Mouse (Mus musculus) limb, embryonic 12.5 days (tissue): ENCODE measurements around the gene Atp1a1. TPM values are rescaled to one million over a fixed set of nuclear protein-coding genes. Genes with fewer than 3 reads are reported as not detected.

Experiments used
- ATAC-seq: fragments of 200-750 bp; cut with Nextera tagmentation; 2 replicates; pipeline ENCODE4 v1.8.0; 2017; ENCODE audit warnings: low read depth, moderate TSS enrichment; ENCODE audit not compliant: insufficient number of reproducible peaks, insufficient read depth, low FRiP score, low TSS enrichment
- H3K27ac ChIP-seq: fragments of 300-500 bp; sonication (generic); 2 replicates; pipeline ENCODE4 v1.5.1; 2016; ENCODE audit warnings: mild to moderate bottlenecking, moderate library complexity
- H3K27me3 ChIP-seq: fragments of 300-500 bp; sonication (generic); 2 replicates; pipeline ENCODE4 v1.6.1; 2016; ENCODE audit warnings: mild to moderate bottlenecking, moderate library complexity
- H3K36me3 ChIP-seq: fragments of 300-500 bp; sonication (generic); 2 replicates; pipeline ENCODE4 v1.6.1; 2016; ENCODE audit warnings: mild to moderate bottlenecking, moderate library complexity
- H3K4me1 ChIP-seq: fragments of 300-500 bp; sonication (generic); replicated peaks from 2 replicates; pipeline ENCODE4 v1.6.1; 2016
- H3K4me2 ChIP-seq: fragments of 300-500 bp; sonication (generic); 2 replicates; pipeline ENCODE4 v1.6.1; 2016; ENCODE audit warnings: mild to moderate bottlenecking, moderate library complexity
- H3K4me3 ChIP-seq: fragments of 300-500 bp; sonication (generic); replicated peaks from 2 replicates; pipeline ENCODE4 v1.5.1; 2016; ENCODE audit warnings: mild to moderate bottlenecking
- H3K9ac ChIP-seq: fragments of 300-500 bp; sonication (generic); replicated peaks from 2 replicates; pipeline ENCODE4 v1.6.1; 2016; ENCODE audit warnings: mild to moderate bottlenecking, moderate library complexity
- H3K9me3 ChIP-seq: fragments of 300-500 bp; sonication (generic); 2 replicates; pipeline ENCODE4 v1.6.1; 2016; ENCODE audit warnings: mild to moderate bottlenecking, moderate library complexity
- WGBS: fragments of 180-500 bp; shearing (Covaris S2); methylation state at CpG from one replicate; pipeline ENCODE4 v1.1.7; 2016; 5-methylcytosine and 5-hydroxymethylcytosine counted together
- polyA plus RNA-seq: library from polyadenylated mRNA; unstranded; fragments of >200 nt; fragmentation: Nextera tagmentation; extraction: Ambion mirVana; gene quantifications from 2 replicates; pipeline ENCODE4 v1.2.1, GENCODE M21; 2016

Atp1a1 gene
- polyA plus RNA-seq, 1 experiment from 2014 or later: 67.6 TPM

DNA sequence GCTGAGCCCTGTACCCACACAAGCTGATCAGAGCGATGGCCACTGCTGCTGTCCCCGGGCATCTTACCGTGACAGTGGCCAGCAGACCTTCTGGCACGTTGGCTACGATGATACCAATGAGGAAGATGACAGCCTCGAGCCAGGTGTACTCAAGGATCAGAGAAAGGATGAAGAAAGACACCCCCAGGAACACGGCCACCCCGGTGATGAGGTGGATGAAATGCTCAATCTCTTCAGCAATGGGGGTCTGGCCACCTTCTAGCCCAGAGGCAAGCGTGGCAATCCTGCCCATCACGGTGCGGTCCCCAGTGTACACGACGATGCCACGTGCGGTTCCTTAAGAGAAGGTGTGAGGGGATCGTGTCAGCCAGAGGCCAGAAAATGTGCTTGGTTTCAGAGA lies 14.1 kb downstream of the Atp1a1 start:
- no peak overlapping the region for H3K9ac ChIP-seq
- no peak overlapping the region for H3K4me3 ChIP-seq
- 95% methylated on average over 16 of the region's 16 CpGs for WGBS
- no peaks in the 10 kb centered on the region for H3K27me3 ChIP-seq
- H3K4me2 ChIP-seq: no peak overlapping the region
- peaks cover 93% of the 10 kb centered on the region for H3K36me3 ChIP-seq
- no peak overlapping the region for H3K27ac ChIP-seq
- H3K9me3 ChIP-seq: no peaks in the 10 kb centered on the region
- peaks cover 35% of the 10 kb centered on the region for H3K4me1 ChIP-seq
- ATAC-seq: no peak

DNA sequence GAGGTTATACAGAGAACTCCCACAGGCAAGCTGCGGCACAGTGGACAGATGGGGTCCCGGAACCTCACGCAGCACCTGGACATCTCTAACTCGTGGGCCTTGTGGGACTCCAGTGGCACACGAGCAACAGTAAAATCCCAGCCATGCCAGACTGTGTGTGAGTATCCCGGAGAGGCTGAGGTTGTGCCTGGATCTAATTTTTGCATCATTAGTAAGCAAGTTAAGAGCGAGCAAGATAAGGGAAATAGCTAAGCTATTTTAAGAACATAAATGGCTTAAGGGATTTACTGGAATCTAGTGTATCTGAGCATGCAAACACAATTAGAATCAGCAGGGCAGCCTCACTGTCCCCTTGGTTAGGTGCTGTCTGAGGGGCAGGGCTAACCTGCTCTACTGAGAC lies 16.2 kb downstream of the Atp1a1 start:
- Histone ChIP-seq H3K4me2 (no peak overlapping the region), H3K27ac (no peak overlapping the region), H3K4me3 (no peak overlapping the region), H3K9ac (no peak overlapping the region), H3K36me3 (peaks cover 94% of the 10 kb centered on the region), H3K9me3 (no peaks in the 10 kb centered on the region), H3K27me3 (no peaks in the 10 kb centered on the region), H3K4me1 (peaks cover 14% of the 10 kb centered on the region)
- no peak for ATAC-seq
- WGBS: 85% methylated on average over 7 of the region's 7 CpGs

DNA sequence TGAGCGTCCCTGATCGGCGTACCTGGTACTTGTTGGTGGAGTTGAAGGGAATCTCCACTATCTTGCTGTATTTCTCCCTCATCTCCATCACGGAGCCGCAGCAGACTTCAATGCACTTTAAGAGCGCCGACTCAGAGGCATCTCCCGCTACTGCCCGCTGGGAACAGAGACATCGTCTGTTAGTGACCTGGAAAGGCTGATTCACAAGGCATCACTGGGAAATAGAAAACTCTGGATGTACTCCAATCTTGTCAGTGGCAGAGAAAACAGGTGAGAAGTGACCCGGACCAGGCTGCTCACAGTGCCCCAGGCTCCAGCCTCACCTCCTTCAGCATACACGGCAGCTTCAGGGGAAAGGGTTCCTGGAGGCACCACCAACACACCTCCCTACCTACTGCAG lies 17.7 kb downstream of the Atp1a1 start:
- WGBS: 94% methylated on average over 12 of the region's 12 CpGs
- H3K36me3 ChIP-seq: peaks cover 100% of the 10 kb centered on the region
- no peak overlapping the region for H3K4me3 ChIP-seq
- H3K4me1 ChIP-seq: no peaks in the 10 kb centered on the region; the same call in 1 of the 2 replicates
- no peaks in the 10 kb centered on the region for H3K9me3 ChIP-seq
- no peak overlapping the region for H3K4me2 ChIP-seq
- no peak overlapping the region for H3K27ac ChIP-seq
- ATAC-seq: no peak
- H3K27me3 ChIP-seq: no peaks in the 10 kb centered on the region
- H3K9ac ChIP-seq: no peak overlapping the region

DNA sequence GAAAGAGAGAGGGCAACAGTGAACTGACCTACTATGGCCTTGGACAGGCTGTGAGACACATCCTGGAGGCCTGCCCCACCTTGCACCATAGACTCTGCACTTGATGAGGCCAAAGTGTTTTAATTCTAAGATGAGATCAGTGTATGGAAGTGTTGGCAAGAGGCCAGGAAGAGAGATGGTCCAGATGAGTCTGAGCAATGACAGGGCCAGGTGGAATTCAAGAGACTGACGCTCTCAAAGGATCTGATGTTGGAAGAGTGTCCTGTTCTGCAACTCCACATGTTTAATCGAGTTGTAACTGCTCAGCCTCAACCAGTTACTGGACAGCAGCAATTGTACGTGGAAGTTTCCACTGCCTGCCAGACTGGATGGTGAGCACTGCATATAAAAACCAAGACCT lies 26.4 kb downstream of the Atp1a1 start:
- peaks cover 27% of the 10 kb centered on the region for H3K4me1 ChIP-seq
- no peak for ATAC-seq
- no peak overlapping the region for H3K9ac ChIP-seq
- WGBS: 93% methylated on average over 3 of the region's 3 CpGs
- no peaks in the 10 kb centered on the region for H3K9me3 ChIP-seq
- H3K27ac ChIP-seq: no peak overlapping the region
- no peaks in the 10 kb centered on the region for H3K27me3 ChIP-seq
- no peak overlapping the region for H3K4me3 ChIP-seq
- no peak overlapping the region for H3K4me2 ChIP-seq
- H3K36me3 ChIP-seq: peaks cover 87% of the 10 kb centered on the region

DNA sequence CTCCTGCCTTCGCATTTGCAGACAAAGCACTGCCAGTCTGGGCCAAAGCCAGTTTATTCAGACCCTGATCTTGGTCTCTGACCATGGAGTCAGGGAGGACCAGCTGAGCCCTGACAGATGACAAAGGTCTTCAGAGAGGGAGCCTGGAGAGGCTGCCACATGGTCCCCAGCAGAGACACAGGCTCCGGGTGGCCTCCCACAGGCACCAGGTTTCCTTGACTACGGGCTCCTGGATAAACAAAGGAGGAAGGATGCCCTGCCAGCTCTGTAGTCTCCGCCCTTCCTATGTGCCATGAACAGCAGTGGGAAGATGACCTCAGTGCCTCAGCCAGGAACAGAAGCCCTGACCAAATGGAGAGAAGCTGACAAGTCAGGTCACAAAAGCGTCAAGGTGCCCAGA lies 27.1 kb downstream of the Atp1a1 start:
- Histone ChIP-seq H3K27ac (no peak overlapping the region), H3K9ac (no peak overlapping the region), H3K9me3 (no peaks in the 10 kb centered on the region), H3K36me3 (peaks cover 80% of the 10 kb centered on the region), H3K4me1 (peaks cover 34% of the 10 kb centered on the region), H3K4me3 (no peak overlapping the region), H3K4me2 (no peak overlapping the region), H3K27me3 (no peaks in the 10 kb centered on the region)
- no peak for ATAC-seq
- WGBS: 65% methylated on average over 5 of the region's 5 CpGs

DNA sequence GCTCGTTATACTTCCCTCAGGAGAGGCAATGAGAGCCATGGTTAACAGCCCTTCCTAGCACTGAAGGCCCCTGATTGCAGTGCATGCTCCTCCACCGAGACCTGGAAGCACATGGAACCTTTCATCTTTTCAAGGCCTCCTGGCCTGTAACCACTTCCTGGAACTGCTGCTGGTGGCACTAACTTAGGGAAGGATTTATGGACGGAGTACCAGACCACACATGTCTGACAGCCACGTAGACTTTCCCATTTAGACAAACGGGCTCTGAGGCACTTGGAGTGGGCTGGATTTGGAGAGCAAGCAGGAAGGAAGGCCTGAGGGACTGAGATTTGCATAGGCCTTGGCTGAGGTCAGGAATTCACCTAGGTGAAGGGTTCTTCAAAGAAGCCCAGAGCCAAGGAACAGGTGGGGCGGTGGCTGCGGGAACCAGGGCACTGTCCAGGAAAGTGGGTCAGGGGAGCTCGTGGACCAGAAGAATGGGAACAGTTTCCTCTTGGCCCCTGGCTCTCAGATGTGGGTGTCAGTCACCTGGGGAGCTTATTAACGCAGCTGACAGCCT lies 28.9 kb downstream of the Atp1a1 start:
- no peak for ATAC-seq
- Histone ChIP-seq H3K27ac (no peak overlapping the region), H3K36me3 (peaks cover 63% of the 10 kb centered on the region), H3K4me1 (peaks cover 52% of the 10 kb centered on the region), H3K27me3 (no peaks in the 10 kb centered on the region), H3K4me3 (no peak overlapping the region), H3K4me2 (no peak overlapping the region), H3K9me3 (0 out of 2 replicates have a peak, but pooled peaks cover 1% of the 10 kb centered on the region), H3K9ac (no peak overlapping the region)
- 48% methylated on average over 9 of the region's 9 CpGs for WGBS

DNA sequence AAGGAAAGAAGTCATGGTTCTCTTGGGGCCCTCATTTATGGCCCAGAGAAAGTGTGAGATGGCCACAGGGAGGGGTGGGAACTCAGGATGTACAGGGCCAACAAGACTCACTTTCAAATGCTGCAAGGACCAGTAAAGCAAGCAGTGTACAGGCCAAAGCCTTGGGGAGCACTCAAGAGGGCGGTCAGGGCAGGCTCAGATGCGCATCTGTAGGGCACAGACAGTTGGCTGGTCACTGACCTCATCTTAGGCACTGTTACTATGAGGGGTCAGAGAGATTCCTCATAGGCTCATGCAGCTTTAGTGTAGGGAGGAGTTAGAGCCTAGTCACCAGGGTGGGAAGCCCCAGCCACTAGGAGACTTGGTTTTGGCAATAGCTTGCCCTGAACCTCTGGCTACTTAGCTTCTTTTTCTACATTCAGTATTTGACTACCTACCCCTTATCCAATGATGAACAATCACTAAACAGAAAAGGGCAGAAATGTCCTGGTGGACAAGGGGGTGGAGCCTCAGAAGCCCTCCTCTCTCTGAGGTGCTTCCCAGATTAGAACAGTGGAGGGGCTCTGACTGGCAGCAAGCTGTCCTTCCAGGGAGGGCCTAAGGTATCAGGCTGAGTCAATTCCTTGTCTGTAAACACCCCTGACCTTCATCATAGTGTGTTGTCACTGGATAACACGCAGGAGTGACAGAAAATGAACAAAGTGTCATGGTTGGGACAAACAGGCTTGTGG lies 29.9 kb downstream of the Atp1a1 start:
- H3K4me1 ChIP-seq: peaks cover 52% of the 10 kb centered on the region
- H3K36me3 ChIP-seq: peaks cover 53% of the 10 kb centered on the region
- no peak overlapping the region for H3K4me3 ChIP-seq
- no peak overlapping the region for H3K9ac ChIP-seq
- no peaks in the 10 kb centered on the region for H3K27me3 ChIP-seq
- no peak for ATAC-seq
- WGBS: 86% methylated on average over 3 of the region's 3 CpGs
- H3K4me2 ChIP-seq: no peak overlapping the region
- H3K27ac ChIP-seq: peak overlapping the region; percentile 29; the same call in 1 of the 2 replicates
- H3K9me3 ChIP-seq: 0 out of 2 replicates have a peak, but pooled peaks cover 11% of the 10 kb centered on the region

DNA sequence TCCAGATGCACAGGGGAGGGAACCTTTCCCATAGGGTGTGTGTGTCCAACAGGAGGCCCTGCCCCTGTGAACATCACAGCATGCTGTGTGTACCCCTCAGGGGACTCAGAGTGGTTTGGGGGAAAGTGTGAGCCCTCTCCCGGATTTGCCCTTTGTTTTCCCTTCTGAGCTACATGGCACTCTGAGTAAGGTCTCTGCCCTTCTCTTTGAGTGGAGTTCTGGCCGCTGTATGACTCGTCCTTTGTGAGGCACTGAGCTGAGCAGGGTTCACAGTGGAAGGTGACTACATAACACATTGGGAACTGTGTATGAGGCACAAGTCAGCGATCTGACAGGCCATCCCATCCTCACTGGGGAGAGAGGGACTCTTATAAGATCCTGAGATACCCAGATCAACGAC lies 31.5 kb downstream of the Atp1a1 start:
- Histone ChIP-seq H3K4me3 (no peak overlapping the region), H3K4me2 (no peak overlapping the region), H3K36me3 (peaks cover 36% of the 10 kb centered on the region), H3K4me1 (peaks cover 52% of the 10 kb centered on the region), H3K27me3 (no peaks in the 10 kb centered on the region), H3K9ac (peak overlapping the region; percentile 32; the same call in 1 of the 2 replicates), H3K9me3 (0 out of 2 replicates have a peak, but pooled peaks cover 11% of the 10 kb centered on the region), H3K27ac (peak overlapping the region; percentile 77)
- ATAC-seq: no peak
- WGBS: 74% methylated on average over 5 of the region's 5 CpGs

DNA sequence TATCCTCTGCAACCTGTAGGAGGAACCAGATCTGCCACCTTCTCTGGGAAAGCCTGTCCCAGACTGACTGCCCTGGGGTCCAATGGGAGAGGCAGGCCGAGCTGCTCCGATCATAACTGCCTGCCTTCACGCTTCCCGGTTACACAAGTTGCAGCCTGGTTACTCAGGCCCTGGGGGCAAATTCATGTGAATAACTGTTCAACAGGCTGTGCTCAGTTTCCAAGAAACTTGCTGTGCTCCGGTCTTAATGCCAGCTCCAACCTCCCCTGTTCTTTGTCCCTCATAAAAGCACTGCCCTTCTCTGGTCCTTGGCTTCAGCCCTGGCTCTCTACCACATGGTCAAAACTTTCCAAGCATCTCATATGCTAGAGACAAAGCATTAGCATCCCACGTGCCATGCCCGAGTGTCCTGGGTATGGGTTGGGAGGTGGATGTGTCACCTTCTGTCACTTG lies 32.3 kb downstream of the Atp1a1 start:
- Histone ChIP-seq H3K4me1 (peaks cover 47% of the 10 kb centered on the region), H3K27ac (peak overlapping the region; percentile 77), H3K36me3 (peaks cover 29% of the 10 kb centered on the region), H3K4me3 (no peak overlapping the region), H3K9ac (no peak overlapping the region), H3K27me3 (no peaks in the 10 kb centered on the region), H3K4me2 (no peak overlapping the region), H3K9me3 (0 out of 2 replicates have a peak, but pooled peaks cover 11% of the 10 kb centered on the region)
- WGBS: 46% methylated on average over 7 of the region's 7 CpGs
- ATAC-seq: peak; percentile 49; the same call in 1 of the 2 replicates

DNA sequence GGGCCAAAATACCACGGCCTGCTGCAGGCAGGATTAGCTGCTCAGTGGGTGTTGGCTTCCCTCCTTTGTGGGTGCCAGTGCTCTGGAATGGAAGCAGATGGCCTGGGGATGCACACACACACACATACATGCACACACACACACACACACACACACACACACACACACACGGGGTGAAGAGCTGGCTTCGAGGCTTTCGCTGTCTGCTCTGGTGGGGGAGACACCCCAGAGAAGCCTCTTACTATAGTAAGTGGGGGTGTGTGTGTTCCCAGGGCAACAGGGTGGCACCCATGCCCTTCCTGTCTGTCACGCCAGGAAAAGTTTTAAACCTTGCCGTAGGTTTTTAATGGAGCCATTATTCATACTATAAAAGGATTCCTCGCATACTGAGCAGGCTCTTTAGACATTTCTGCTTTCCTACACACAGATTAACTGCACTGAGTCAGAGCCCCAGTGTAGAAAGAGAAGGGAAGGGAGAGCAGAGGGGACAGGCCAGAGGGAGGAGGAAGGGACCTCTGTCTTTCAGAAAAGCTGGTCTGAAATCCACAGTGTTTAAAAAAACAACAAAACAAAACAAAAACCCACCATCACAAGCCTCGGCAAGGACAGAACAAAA lies 32.9 kb downstream of the Atp1a1 start:
- peaks cover 23% of the 10 kb centered on the region for H3K36me3 ChIP-seq
- H3K27me3 ChIP-seq: no peaks in the 10 kb centered on the region
- H3K9ac ChIP-seq: no peak overlapping the region
- H3K9me3 ChIP-seq: 0 out of 2 replicates have a peak, but pooled peaks cover 11% of the 10 kb centered on the region
- no peak overlapping the region for H3K4me2 ChIP-seq
- 60% methylated on average over 8 of the region's 8 CpGs for WGBS
- peak overlapping the region; percentile 77 for H3K27ac ChIP-seq
- ATAC-seq: no peak
- H3K4me1 ChIP-seq: peaks cover 47% of the 10 kb centered on the region
- H3K4me3 ChIP-seq: no peak overlapping the region

DNA sequence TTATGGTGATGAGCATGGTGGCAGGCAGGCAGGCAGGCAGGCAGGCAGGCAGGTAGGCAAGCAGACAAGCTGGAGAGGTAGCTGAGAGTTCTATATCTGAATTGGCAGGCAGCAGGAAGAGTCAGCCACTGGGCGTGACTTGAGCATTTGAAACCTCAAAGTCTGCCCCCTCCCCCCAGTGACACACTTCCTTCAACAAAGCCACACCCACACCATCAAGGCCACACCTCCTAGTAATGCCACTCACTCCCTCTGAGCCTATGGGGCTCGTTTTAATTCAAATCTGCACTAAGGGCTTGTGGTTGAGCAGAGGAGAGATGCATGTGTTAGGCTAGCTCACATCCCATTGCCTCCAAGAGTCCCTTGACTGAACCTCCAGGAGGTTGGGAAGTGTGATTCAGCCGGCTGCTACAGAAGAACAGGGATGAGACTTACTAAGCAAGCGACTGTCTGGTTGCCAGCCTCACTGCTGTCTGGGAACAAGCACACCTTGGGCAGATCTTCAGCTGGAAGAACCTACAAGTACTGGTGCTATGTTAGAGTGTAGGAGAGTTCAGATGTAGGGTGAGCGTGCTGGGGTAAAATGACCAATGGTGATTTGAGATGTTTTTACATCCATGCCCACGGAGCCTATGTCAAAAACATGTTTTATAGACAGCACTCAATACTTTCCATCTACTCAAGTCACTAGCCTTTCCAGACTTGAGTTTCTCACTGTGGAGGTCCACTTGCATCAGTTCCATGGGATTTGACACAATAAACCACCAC lies 33.6 kb downstream of the Atp1a1 start:
- Histone ChIP-seq H3K9me3 (0 out of 2 replicates have a peak, but pooled peaks cover 11% of the 10 kb centered on the region), H3K4me1 (peaks cover 47% of the 10 kb centered on the region), H3K27ac (peak overlapping the region; percentile 77), H3K9ac (no peak overlapping the region), H3K27me3 (no peaks in the 10 kb centered on the region), H3K4me3 (no peak overlapping the region), H3K4me2 (no peak overlapping the region), H3K36me3 (peaks cover 16% of the 10 kb centered on the region)
- ATAC-seq: no peak
- 79% methylated on average over 6 of the region's 6 CpGs for WGBS
